Mouse (Mus musculus) neural tube, embryonic 13.5 days (tissue): ENCODE data around the gene Trim23. TPM values are rescaled to one million over a fixed set of nuclear protein-coding genes. Genes with fewer than 3 reads are reported as not detected.

Experiments
- ATAC-seq: fragments of 200-750 bp; cut with Nextera tagmentation; 2 replicates; pipeline ENCODE4 v1.8.0; 2017; ENCODE audit warnings: low read depth, mild to moderate bottlenecking, moderate TSS enrichment, moderate library complexity
- H3K27ac ChIP-seq: fragments of 300-500 bp; sonication (generic); replicated peaks from 2 replicates; pipeline ENCODE4 v1.5.1; 2015; ENCODE audit warnings: moderate library complexity, mild to moderate bottlenecking, inconsistent platforms
- H3K27me3 ChIP-seq: fragments of 300-500 bp; sonication (generic); 2 replicates; pipeline ENCODE4 v1.6.1; 2015; ENCODE audit warnings: mild to moderate bottlenecking, inconsistent platforms
- H3K36me3 ChIP-seq: fragments of 300-500 bp; sonication (generic); 2 replicates; pipeline ENCODE4 v1.6.1; 2015; ENCODE audit warnings: mild to moderate bottlenecking, inconsistent platforms
- H3K4me1 ChIP-seq: fragments of 300-500 bp; sonication (generic); replicated peaks from 2 replicates; pipeline ENCODE4 v1.6.1; 2015; ENCODE audit warnings: inconsistent platforms
- H3K4me2 ChIP-seq: fragments of 300-500 bp; sonication (generic); 2 replicates; pipeline ENCODE4 v1.6.1; 2015; ENCODE audit warnings: inconsistent platforms, mild to moderate bottlenecking, moderate library complexity
- H3K4me3 ChIP-seq: fragments of 300-500 bp; sonication (generic); 2 replicates; pipeline ENCODE4 v1.5.1; 2015; ENCODE audit warnings: mild to moderate bottlenecking, inconsistent platforms
- H3K9ac ChIP-seq: fragments of 300-500 bp; sonication (generic); 2 replicates; pipeline ENCODE4 v1.6.1; 2015; ENCODE audit warnings: moderate library complexity, mild to moderate bottlenecking, inconsistent platforms
- H3K9me3 ChIP-seq: fragments of 300-500 bp; sonication (generic); 2 replicates; pipeline ENCODE4 v1.6.1; 2016; ENCODE audit warnings: inconsistent platforms
- WGBS: fragments of 180-500 bp; shearing (Covaris S2); methylation state at CpG from one replicate; pipeline ENCODE4 v1.1.7; 2015; 5-methylcytosine and 5-hydroxymethylcytosine counted together
- polyA plus RNA-seq: library from polyadenylated mRNA; unstranded; fragments of >200 nt; fragmentation: Nextera tagmentation; extraction: Ambion mirVana; gene quantifications from 2 replicates; pipeline ENCODE4 v1.2.1, GENCODE M21; 2015

Gene Trim23
- polyA plus RNA-seq: 30.6 and 31.5 TPM in 2 replicates

- under 1% methylated on average over 38 of the region's 38 CpGs for WGBS
- Histone ChIP-seq H3K27me3 (no peaks in the 10 kb centered on the region), H3K36me3 (peaks cover 17% of the 10 kb centered on the region), H3K4me1 (peaks cover 23% of the 10 kb centered on the region), H3K9ac (peak within 1 kb of the TSS; percentile 87), H3K4me2 (peak within 1 kb of the TSS; percentile 91), H3K9me3 (no peaks in the 10 kb centered on the region), H3K27ac (peak within 1 kb of the TSS; percentile 82), H3K4me3 (peak within 1 kb of the TSS; percentile 82)
- ATAC-seq: peak; percentile 99
These were observed at the start of gene Trim23 for GRCm38 (mm10) chr13:104178650-104179121. Trim23 (plus strand) TSS chr13:104178797.

- ATAC-seq: no peak
- H3K4me1 ChIP-seq: no peaks in the 10 kb centered on the region
These were observed 46.0 kb upstream of the Trim23 start for GRCm38 (mm10) chr13:104132561-104132960.

GRCm38 (mm10) chr13:104134510-104135085 lies 44.0 kb upstream of the Trim23 start:
- Histone ChIP-seq H3K4me1 (no peaks in the 10 kb centered on the region), H3K4me2 (no peak overlapping the region), H3K9ac (no peak overlapping the region), H3K9me3 (no peaks in the 10 kb centered on the region), H3K4me3 (no peak overlapping the region), H3K27ac (no peak overlapping the region), H3K36me3 (peaks cover 69% of the 10 kb centered on the region), H3K27me3 (no peaks in the 10 kb centered on the region)
- WGBS: 65% methylated on average over 4 of the region's 4 CpGs
- ATAC-seq: no peak

More at GRCm38 (mm10) chr13:104132561-104132960, 46.0 kb upstream of the Trim23 start:
- no peak overlapping the region for H3K4me3 ChIP-seq
- no peak overlapping the region for H3K4me2 ChIP-seq
- no peak overlapping the region for H3K27ac ChIP-seq
- H3K27me3 ChIP-seq: no peaks in the 10 kb centered on the region
- H3K9me3 ChIP-seq: no peaks in the 10 kb centered on the region
- WGBS: 91% methylated on average over 2 of the region's 2 CpGs
- peaks cover 71% of the 10 kb centered on the region for H3K36me3 ChIP-seq
- H3K9ac ChIP-seq: no peak overlapping the region

- H3K9ac ChIP-seq: no peak overlapping the region
- H3K27ac ChIP-seq: no peak overlapping the region
- 45% methylated on average over 13 of the region's 13 CpGs for WGBS
- ATAC-seq: peak; percentile 72; the same call in 1 of the 2 replicates
- H3K4me2 ChIP-seq: no peak overlapping the region
- H3K27me3 ChIP-seq: no peaks in the 10 kb centered on the region
- no peak overlapping the region for H3K4me3 ChIP-seq
- H3K9me3 ChIP-seq: no peaks in the 10 kb centered on the region
- peaks cover 83% of the 10 kb centered on the region for H3K36me3 ChIP-seq
- H3K4me1 ChIP-seq: no peaks in the 10 kb centered on the region
These were observed 39.0 kb upstream of the Trim23 start for GRCm38 (mm10) chr13:104139369-104140209.

GRCm38 (mm10) chr13:104144871-104145270 lies 33.7 kb upstream of the Trim23 start:
- 83% methylated on average over 9 of the region's 9 CpGs for WGBS
- H3K36me3 ChIP-seq: peaks cover 91% of the 10 kb centered on the region
- no peak for ATAC-seq

GRCm38 (mm10) chr13:104145646-104146045 lies 33.0 kb upstream of the Trim23 start:
- Histone ChIP-seq H3K27me3 (no peaks in the 10 kb centered on the region), H3K4me1 (no peaks in the 10 kb centered on the region), H3K4me2 (no peak overlapping the region), H3K27ac (no peak overlapping the region), H3K9ac (no peak overlapping the region), H3K9me3 (no peaks in the 10 kb centered on the region), H3K36me3 (peaks cover 83% of the 10 kb centered on the region), H3K4me3 (no peak overlapping the region)
- no peak for ATAC-seq
- 91% methylated on average over 3 of the region's 3 CpGs for WGBS

More at GRCm38 (mm10) chr13:104144871-104145270, 33.7 kb upstream of the Trim23 start:
- no peaks in the 10 kb centered on the region for H3K27me3 ChIP-seq
- no peak overlapping the region for H3K4me3 ChIP-seq
- no peaks in the 10 kb centered on the region for H3K9me3 ChIP-seq
- H3K27ac ChIP-seq: no peak overlapping the region
- no peak overlapping the region for H3K4me2 ChIP-seq
- H3K9ac ChIP-seq: no peak overlapping the region
- H3K4me1 ChIP-seq: no peaks in the 10 kb centered on the region

GRCm38 (mm10) chr13:104154180-104154579 lies 24.4 kb upstream of the Trim23 start:
- Histone ChIP-seq H3K27ac (no peak overlapping the region), H3K9me3 (no peaks in the 10 kb centered on the region), H3K9ac (no peak overlapping the region), H3K4me2 (no peak overlapping the region), H3K4me3 (no peak overlapping the region), H3K36me3 (peaks cover 42% of the 10 kb centered on the region), H3K27me3 (no peaks in the 10 kb centered on the region), H3K4me1 (no peaks in the 10 kb centered on the region)
- WGBS: 93% methylated on average over 5 of the region's 5 CpGs
- ATAC-seq: no peak

GRCm38 (mm10) chr13:104155106-104155505 lies 23.5 kb upstream of the Trim23 start:
- H3K4me2 ChIP-seq: no peak overlapping the region
- H3K27ac ChIP-seq: no peak overlapping the region
- WGBS: 86% methylated on average over 7 of the region's 7 CpGs
- H3K4me1 ChIP-seq: no peaks in the 10 kb centered on the region
- no peak overlapping the region for H3K9ac ChIP-seq
- peaks cover 44% of the 10 kb centered on the region for H3K36me3 ChIP-seq
- no peaks in the 10 kb centered on the region for H3K27me3 ChIP-seq
- no peak overlapping the region for H3K4me3 ChIP-seq
- ATAC-seq: no peak
- H3K9me3 ChIP-seq: no peaks in the 10 kb centered on the region

- H3K36me3 ChIP-seq: peaks cover 48% of the 10 kb centered on the region
- 89% methylated on average over 1 of the region's 1 CpGs for WGBS
- no peak for ATAC-seq
These were observed 22.9 kb upstream of the Trim23 start for GRCm38 (mm10) chr13:104155686-104156085.

GRCm38 (mm10) chr13:104171711-104172110 lies 6.9 kb upstream of the Trim23 start:
- H3K4me2 ChIP-seq: no peak overlapping the region
- H3K4me1 ChIP-seq: peaks cover 7% of the 10 kb centered on the region
- no peak overlapping the region for H3K4me3 ChIP-seq
- 0 out of 2 replicates have a peak, but pooled peaks cover 4% of the 10 kb centered on the region for H3K9me3 ChIP-seq
- no peak overlapping the region for H3K27ac ChIP-seq
- peaks cover 29% of the 10 kb centered on the region for H3K36me3 ChIP-seq
- H3K27me3 ChIP-seq: no peaks in the 10 kb centered on the region
- 92% methylated on average over 5 of the region's 5 CpGs for WGBS
- no peak for ATAC-seq
- H3K9ac ChIP-seq: no peak overlapping the region

More at GRCm38 (mm10) chr13:104155686-104156085, 22.9 kb upstream of the Trim23 start:
- no peak overlapping the region for H3K27ac ChIP-seq
- no peak overlapping the region for H3K4me3 ChIP-seq
- no peaks in the 10 kb centered on the region for H3K4me1 ChIP-seq
- no peak overlapping the region for H3K4me2 ChIP-seq
- H3K9ac ChIP-seq: no peak overlapping the region
- no peaks in the 10 kb centered on the region for H3K27me3 ChIP-seq
- no peaks in the 10 kb centered on the region for H3K9me3 ChIP-seq

- Histone ChIP-seq H3K4me1 (peaks cover 14% of the 10 kb centered on the region), H3K9me3 (0 out of 2 replicates have a peak, but pooled peaks cover 4% of the 10 kb centered on the region), H3K4me3 (no peak overlapping the region), H3K4me2 (no peak overlapping the region), H3K27me3 (no peaks in the 10 kb centered on the region), H3K9ac (no peak overlapping the region), H3K27ac (no peak overlapping the region), H3K36me3 (peaks cover 21% of the 10 kb centered on the region)
- no peak for ATAC-seq
These were observed 6.1 kb upstream of the Trim23 start for GRCm38 (mm10) chr13:104172498-104172897.

GRCm38 (mm10) chr13:104176874-104177273 lies 1.7 kb upstream of the Trim23 start:
- Histone ChIP-seq H3K4me3 (peak overlapping the region; percentile 82), H3K36me3 (peaks cover 9% of the 10 kb centered on the region), H3K4me1 (peaks cover 23% of the 10 kb centered on the region), H3K27me3 (no peaks in the 10 kb centered on the region), H3K27ac (no peak overlapping the region), H3K9ac (peak overlapping the region; percentile 60), H3K4me2 (peak overlapping the region; percentile 91), H3K9me3 (no peaks in the 10 kb centered on the region)
- WGBS: 83% methylated on average over 3 of the region's 3 CpGs
- ATAC-seq: no peak
